In genomic region chr3:104442357-104442756, GRCm38 (mm10) we compare ENCODE assay signal across 8 mouse cellular contexts.
DNase-seq lines count a peak whose midpoint lies in the region; ATAC-seq and TF ChIP-seq lines count a peak whose summit lies in the region.

No protein-coding gene starts in this region.

- no peak for ATAC-seq in liver, embryonic 14.5 days (ENCODE audit: insufficient read depth)

- no peak overlapping the region for H3K27ac ChIP-seq in testis, adult 2 months (ENCODE audit: control insufficient read depth, insufficient read depth, low read depth, low read length)
- H3K27ac ChIP-seq in liver, embryonic 14.5 days, result no peak overlapping the region

- H3K4me1 ChIP-seq in testis, adult 2 months (ENCODE audit: control insufficient read depth, insufficient read depth, low read length), result peaks cover 4% of the 10 kb centered on the region
- peaks cover 0 to 10% of the 10 kb centered on the region in 2 experiments; a peak in 2 of 4 replicates for H3K4me1 ChIP-seq in liver, embryonic 14.5 days (replicated peaks; ENCODE audit: control insufficient read depth in 2 of 2, insufficient read depth in 2 of 2, low read length in 1 of 2)

- peak overlapping the region; percentile 37; the same call in 1 of the 2 replicates for H3K4me2 ChIP-seq in liver, embryonic 14.5 days (ENCODE audit: low read depth)

- no peak for TF ChIP-seq CTCF in testis, adult 2 months (IDR thresholded peaks at IDR 0.05; ENCODE audit: control insufficient read depth, insufficient read depth, insufficient replicate concordance, low read depth, low read length)
- no peak for TF ChIP-seq CTCF in liver, embryonic 14.5 days (IDR thresholded peaks at IDR 0.05; ENCODE audit: low read depth)

- peak overlapping the region; percentile 72; the same call in 1 of the 2 replicates for H3K4me3 ChIP-seq in testis, adult 2 months (ENCODE audit: control insufficient read depth, low read depth, low read length)
- no peak overlapping the region for H3K4me3 ChIP-seq in liver, embryonic 14.5 days (ENCODE audit: insufficient read depth in 1 of 2, low read depth in 2 of 2, low read length in 2 of 2)

- no peak for TF ChIP-seq EP300 in liver, embryonic 14.5 days (IDR thresholded peaks at IDR 0.05; ENCODE audit: low read depth)

- no peak for TF ChIP-seq POLR2A in testis, adult 2 months (IDR thresholded peaks at IDR 0.05; ENCODE audit: control insufficient read depth, low read depth, low read length)

- DNase-seq in cerebellum, adult 11-12 months, result peak; percentile 30
- DNase-seq in cerebellum, adult 8-10 months, result no peak
- DNase-seq in testis, postnatal 14 days (ENCODE audit: low spot score), result no peak
- no peak for DNase-seq in liver, embryonic 14.5 days (ENCODE audit: low read depth in 3 of 3, low spot score in 3 of 3)
- no peak for DNase-seq in retina, postnatal 1 day
- no peak for DNase-seq in B cell, adult 2 months
- DNase-seq in urinary bladder, postnatal 36 days (ENCODE audit: low spot score in 2 of 2), result no peak

- no peak overlapping the region for H3K9ac ChIP-seq in liver, embryonic 14.5 days (replicated peaks)

- no peaks in the 10 kb centered on the region for H3K36me3 ChIP-seq in testis, adult 2 months (ENCODE audit: control insufficient read depth, insufficient read depth, low read length)
- no peaks in the 10 kb centered on the region for H3K36me3 ChIP-seq in liver, embryonic 14.5 days (replicated peaks; ENCODE audit: control insufficient read depth, insufficient read depth, low read depth)

- no peaks in the 10 kb centered on the region for H3K27me3 ChIP-seq in testis, adult 2 months (ENCODE audit: control insufficient read depth, insufficient read depth, low read length)
- no peaks in the 10 kb centered on the region for H3K27me3 ChIP-seq in liver, embryonic 14.5 days (ENCODE audit: control insufficient read depth, insufficient read depth, low read length)

- 33% methylated on average over 5 of the region's 5 CpGs for WGBS in liver, embryonic 14.5 days (ENCODE audit: insufficient replicate concordance)

- no peaks in the 10 kb centered on the region for H3K9me3 ChIP-seq in liver, embryonic 14.5 days (ENCODE audit: control insufficient read depth, low read length)
